Mouse (Mus musculus): ENCODE measurements around the gene Sarnp. TPM values are rescaled to one million over a fixed set of nuclear protein-coding genes. Genes with fewer than 3 reads are reported as not detected.

The Sarnp gene
- 2.0 and 2.3 TPM in 2 replicates for polyA plus RNA-seq (2012; rRNA removed)

DNA sequence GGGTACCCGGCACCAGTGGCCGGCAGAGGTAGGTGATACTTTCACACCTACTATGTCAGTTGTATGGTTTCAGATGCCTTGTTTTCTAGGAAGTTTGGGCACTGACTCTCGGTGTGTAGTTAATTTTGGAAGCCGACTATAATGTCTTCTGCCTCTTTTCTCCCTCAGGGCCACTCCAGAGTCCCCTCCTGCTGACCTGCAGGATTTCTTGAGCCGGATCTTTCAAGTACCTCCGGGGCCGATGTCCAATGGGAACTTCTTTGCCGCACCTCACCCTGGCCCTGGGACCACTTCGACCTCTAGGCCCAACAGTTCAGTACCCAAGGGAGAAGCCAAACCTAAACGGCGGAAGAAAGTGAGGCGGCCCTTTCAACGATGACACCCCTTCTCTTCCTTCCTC is at the start of gene Sarnp:
Gene Sarnp, plus strand, starts transcription at position 301 of the 400 bp plus-strand sequence.

DNA sequence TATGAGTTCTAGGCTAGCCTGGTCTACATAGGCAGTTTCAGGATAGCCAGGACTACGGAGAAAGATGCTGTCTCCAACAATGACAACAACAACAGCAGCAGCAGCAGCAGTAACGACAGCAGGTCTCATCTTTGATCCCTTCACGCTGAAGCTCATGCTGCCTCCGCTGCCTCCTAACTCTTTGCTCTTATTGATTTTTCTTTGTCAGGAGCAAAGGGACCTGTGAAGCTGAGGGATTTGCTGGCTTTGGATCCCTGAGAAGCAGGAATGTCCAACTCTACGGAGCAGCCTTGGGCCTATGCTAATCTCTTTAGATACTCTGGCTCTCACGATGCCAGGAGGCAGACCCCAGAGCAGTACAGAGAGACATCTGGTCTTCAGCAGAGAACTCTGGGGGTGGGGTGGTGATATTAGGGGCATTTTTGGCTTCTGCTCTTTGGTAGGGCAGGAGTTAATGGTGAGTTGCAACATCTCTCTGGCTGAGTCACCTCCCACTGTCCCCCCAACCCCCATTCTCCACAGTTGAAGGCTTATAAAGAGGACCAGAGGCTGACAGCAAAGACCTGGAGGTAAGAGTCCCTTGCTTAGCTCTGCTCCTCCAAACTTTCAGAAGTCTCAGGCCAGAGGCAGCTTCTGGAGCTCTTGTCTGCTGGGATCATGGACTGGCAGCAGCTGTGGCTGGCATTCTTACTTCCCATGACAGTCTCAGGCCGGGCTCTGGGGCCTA is 26.6 kb upstream of the Sarnp start, which contains the start of gene Mmp19:
Gene Mmp19, plus strand, starts transcription at position 513 of the 727 bp plus-strand sequence.

DNA sequence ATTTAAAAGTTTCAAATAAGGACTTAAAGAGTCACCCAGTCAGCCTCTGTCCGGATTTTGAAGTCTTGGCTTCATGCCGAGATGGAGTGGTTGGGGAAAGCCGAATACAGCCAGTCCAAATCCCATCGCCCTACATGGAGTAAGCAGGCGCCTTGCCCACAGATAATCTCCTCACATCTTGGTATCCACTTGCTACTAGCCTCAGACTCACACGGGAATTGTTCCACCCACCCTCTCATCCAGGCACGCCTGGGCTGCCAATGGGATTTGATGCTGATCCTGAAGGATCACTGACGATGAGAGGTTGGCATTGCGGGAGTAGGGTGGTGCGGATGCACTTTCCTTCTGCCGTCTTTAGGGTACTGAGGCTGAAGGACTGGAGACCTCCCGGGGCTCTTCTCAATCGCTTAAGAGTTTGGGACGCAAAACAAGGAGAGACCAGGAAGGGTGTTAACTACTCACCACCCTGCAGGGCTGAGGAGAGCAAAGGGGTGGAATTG is 13.3 kb upstream of the Sarnp start, which contains the start of gene Dnajc14:
Gene Dnajc14, plus strand, starts transcription at position 292 of the 500 bp plus-strand sequence.

DNA sequence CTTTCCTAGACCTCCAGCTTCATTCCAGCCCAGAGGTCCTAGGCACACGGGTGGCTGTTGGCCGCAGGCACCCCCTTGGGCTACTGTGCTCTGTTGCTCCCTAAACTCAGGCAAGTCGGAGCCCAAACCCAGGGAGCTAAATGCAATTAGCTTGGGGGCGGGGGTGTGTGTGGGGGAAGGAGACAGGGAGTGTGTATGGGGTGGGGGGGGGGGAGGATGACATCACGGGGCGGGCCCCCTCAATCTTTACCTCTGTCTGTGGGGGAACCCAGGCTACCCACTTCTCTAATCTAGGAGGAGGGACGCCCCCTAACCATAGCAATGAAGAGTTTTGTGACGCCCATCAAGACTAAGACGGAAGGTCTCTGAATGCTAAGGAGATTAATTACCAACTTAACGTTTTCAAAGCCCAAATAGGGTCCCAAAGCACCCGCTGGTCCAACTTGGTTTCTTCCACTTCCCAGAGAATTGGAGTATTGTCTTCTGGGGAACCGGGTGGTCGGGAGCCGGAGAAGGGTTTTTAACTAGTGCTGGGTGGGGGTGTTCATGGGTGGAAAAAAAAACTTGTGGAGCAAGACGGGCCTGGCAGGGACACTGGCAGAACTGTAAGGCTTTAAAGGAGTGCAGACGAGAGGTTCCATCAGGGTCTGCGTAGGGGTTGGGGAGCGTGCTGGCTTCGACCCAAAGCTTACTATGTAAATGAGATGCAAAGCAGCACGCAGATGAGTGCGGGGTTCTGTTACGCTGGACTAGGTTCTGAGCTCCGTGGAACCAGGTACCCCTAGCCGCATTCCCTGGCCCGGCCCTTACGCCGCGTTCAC is 12.7 kb upstream of the Sarnp start, which contains the start of gene Tmem198b:
Gene Tmem198b, minus strand, starts transcription at position 100 of the 821 bp plus-strand sequence.

DNA sequence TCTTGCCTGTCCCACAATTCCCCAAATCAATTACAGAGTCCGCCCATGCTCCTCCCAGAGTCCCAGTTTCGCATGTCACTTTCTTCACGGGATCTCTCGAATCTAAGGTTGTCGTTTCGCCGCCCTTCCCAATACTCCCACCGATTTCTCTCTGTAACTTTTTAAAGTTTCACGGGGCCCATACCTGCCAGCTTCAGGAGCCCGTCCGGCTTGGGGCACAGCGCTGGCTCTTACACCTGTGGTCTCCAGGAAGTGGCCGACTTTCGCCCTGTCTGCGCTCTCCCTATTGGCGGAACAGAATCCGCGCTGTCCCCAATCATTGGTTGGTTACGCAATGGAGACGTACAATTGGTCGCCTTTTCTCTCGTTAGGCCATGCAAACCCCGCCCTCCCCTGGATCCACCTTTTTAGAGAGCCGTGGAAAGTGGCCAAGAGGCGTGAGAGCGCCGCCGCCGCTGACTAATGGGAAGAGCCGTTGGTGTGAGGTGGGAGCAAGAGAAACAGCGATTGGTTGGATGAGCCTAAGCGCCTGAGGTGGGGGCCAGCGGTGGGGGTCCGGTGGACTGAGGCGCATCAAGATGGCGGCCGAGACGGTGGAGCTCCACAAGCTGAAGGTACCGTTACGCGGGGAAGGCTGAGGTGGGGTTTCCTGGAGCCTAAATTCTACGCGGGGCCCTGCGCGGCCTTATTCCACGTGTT is 4.4 kb downstream of the Sarnp start, which contains the start of gene Ormdl2:
Gene Ormdl2, minus strand, starts transcription at position 288 of the 699 bp plus-strand sequence.

DNA sequence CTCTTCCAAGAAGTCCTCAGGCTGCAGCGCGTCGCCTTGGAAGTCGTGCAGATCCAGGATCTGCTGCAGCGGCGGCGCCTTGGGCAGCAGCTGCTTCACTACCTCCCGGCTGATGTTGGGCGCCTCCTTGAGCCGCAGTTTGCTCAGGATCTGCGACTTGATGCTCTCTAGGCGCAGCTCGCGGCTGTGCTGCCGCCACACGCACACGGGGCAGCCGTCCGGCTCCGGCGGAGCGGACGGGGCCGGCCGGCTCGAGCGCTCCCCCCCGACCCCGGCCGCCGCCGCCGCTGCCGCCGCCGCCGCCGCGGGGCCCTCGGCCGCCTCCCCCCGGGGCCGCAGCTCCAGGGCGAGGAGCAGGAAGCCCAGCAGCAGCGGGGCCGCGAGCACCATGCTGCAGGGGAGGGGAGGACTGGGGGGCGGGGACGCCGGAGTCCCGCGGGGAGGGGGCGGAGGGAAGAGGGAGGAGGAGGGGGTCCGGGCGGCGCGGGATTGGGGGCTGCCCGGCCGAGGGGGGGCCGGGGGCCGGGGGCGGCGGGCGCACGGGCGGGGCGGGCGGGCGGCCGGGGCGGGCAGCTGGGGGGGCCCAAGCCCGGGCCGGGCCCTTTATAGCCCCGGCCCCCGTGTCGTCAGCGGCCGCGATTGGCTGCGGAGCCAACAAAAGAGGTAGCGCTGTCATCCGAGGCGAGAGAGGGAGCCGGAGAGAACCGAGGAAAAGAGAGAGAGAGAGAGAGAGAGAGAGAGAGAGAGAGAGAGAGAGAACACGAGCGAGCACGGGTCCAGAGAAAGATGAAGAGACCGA is 74.4 kb downstream of the Sarnp start, which contains the start of gene Gdf11:
Gene Gdf11, minus strand, starts transcription at position 423 of the 799 bp plus-strand sequence.

DNA sequence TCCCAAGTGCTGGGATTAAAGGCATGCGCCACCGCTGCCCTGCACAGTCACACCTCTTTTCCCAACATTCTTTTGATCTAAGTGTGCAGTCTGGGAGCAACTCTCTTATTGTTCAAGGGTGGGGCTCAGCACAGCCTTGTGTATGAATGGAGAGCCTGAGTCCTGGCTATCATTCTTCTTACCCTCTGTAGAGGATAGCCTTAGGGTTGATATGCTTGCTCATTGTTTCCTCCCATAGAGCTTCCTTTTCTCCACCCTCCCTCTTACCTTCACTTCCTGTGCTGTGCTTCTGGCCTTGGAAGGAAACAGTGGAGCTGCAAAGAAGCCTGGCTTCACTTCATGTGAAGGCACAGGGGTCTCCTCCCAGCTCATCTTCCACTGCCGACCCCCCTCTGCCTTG is 83.6 kb downstream of the Sarnp start, which contains the start of gene Cd63:
Gene Cd63, plus strand, starts transcription at position 292 of the 400 bp plus-strand sequence.

DNA sequence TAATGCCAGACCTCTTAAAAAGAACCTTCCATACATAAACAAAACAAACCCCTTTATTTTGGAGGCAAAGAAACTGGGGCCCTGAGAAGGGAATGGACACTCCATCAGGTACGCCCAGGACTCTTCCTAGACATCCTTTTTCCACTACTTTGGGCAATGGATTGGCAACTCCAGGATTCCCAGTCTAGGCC is 105.6 kb downstream of the Sarnp start, which contains the start of gene Rdh5:
Gene Rdh5, minus strand, starts transcription at position 67 of the 191 bp plus-strand sequence.

DNA sequence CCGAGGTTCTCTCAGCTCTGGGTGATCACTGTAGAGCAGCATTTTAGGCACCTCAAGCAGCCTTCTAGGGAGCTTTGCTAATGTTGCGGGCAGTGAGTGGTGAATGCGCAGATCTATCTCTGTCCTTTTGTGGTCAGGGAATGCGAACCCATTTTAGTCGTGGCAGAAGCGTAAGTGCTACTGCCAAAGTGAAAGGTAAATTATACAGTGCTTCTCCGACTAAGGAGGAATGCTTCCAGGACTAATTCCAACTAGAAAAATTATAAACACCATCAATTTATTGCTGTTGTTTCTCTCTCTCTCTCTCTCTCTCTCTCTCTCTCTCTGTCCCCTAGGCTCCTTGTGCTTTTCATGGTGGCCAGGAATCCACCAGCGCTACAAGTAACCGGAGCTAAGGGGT is 106.8 kb downstream of the Sarnp start, which contains the start of gene Bloc1s1:
Gene Bloc1s1, minus strand, starts transcription at position 101 of the 400 bp plus-strand sequence.

Other genes starting within 250 kb of the Sarnp start
- gene Erbb3, start 227.7 kb upstream of the Sarnp start, polyA plus RNA-seq (2012; rRNA removed): 84.1 and 97.8 TPM in 2 replicates
- gene Rps26, start 190.6 kb upstream of the Sarnp start, polyA plus RNA-seq (2012; rRNA removed): 948 and 1,040 TPM in 2 replicates
- gene Ikzf4, start 171.3 kb upstream of the Sarnp start, polyA plus RNA-seq (2012; rRNA removed): 0.83 and 1.3 TPM in 2 replicates
- gene Suox, start 143.3 kb upstream of the Sarnp start, polyA plus RNA-seq (2012; rRNA removed): 10.0 and 12.2 TPM in 2 replicates
- gene Rab5b, start 121.1 kb upstream of the Sarnp start, polyA plus RNA-seq (2012; rRNA removed): 51.6 and 59.7 TPM in 2 replicates
- gene Pmel, start 113.1 kb upstream of the Sarnp start, polyA plus RNA-seq (2012; rRNA removed): 3.2 and 3.4 TPM in 2 replicates
- 11.2 and 11.4 TPM in 2 replicates for gene Cdk2, start 112.3 kb upstream of the Sarnp start, polyA plus RNA-seq (2012; rRNA removed)
- 80.2 and 87.4 TPM in 2 replicates for gene Dgka, start 72.5 kb upstream of the Sarnp start, polyA plus RNA-seq (2012; rRNA removed)
- gene Pym1, start 69.4 kb upstream of the Sarnp start, polyA plus RNA-seq (2012; rRNA removed): 17.4 and 19.1 TPM in 2 replicates
- gene Mmp19, start 26.4 kb upstream of the Sarnp start, polyA plus RNA-seq (2012; rRNA removed): 4.8 and 5.0 TPM in 2 replicates
- 15.2 and 16.5 TPM in 2 replicates for gene Dnajc14, start 13.3 kb upstream of the Sarnp start, polyA plus RNA-seq (2012; rRNA removed)
- 17.7 and 17.9 TPM in 2 replicates for gene Tmem198b, start 13.0 kb upstream of the Sarnp start, polyA plus RNA-seq (2012; rRNA removed)
- gene Ormdl2, start 4.3 kb downstream of the Sarnp start, polyA plus RNA-seq (2012; rRNA removed): 90.8 and 92.6 TPM in 2 replicates
- gene Gdf11, start 74.4 kb downstream of the Sarnp start, polyA plus RNA-seq (2012; rRNA removed): 1.5 and 1.6 TPM in 2 replicates
- gene Cd63, start 83.7 kb downstream of the Sarnp start, polyA plus RNA-seq (2012; rRNA removed): 225 and 259 TPM in 2 replicates
- 28.4 and 36.4 TPM in 2 replicates for gene Rdh5, start 105.6 kb downstream of the Sarnp start, polyA plus RNA-seq (2012; rRNA removed)
- 151 TPM in 2 replicates for gene Bloc1s1, start 106.7 kb downstream of the Sarnp start, polyA plus RNA-seq (2012; rRNA removed)
- 56.9 and 58.2 TPM in 2 replicates for gene Itga7, start 116.5 kb downstream of the Sarnp start, polyA plus RNA-seq (2012; rRNA removed)
- 159 and 171 TPM in 2 replicates for gene Mettl7b, start 143.7 kb downstream of the Sarnp start, polyA plus RNA-seq (2012; rRNA removed)
- gene Olfr9, start 172.1 kb downstream of the Sarnp start, polyA plus RNA-seq (2012; rRNA removed): not detected in 2 replicates
- not detected in 2 replicates for gene Olfr763, start 193.5 kb downstream of the Sarnp start, polyA plus RNA-seq (2012; rRNA removed)
- gene Olfr764-ps1, start 222.6 kb downstream of the Sarnp start, polyA plus RNA-seq (2012; rRNA removed): not detected in 2 replicates
- gene Olfr765, start 232.7 kb downstream of the Sarnp start, polyA plus RNA-seq (2012; rRNA removed): not detected in 2 replicates

Measured in colon, adult 2 months (tissue).